Mouse (Mus musculus) kidney, adult 8-10 months (tissue): Measurements from ENCODE around the gene Slc48a1.

ENCODE experiments used
- DNase-seq, 2 experiments: peaks; one replicate each; pipeline ENCODE4 v3.0.0; 2022

Slc48a1 gene

GRCm38 (mm10) chr15:97778311-97779098 is at the start of gene Slc48a1:
Gene Slc48a1 (plus strand): TSS chr15:97778520.
- peak; percentile 65 to 78 for DNase-seq

- DNase-seq, result peak; percentile 73 to 81
Observed at GRCm38 (mm10) chr15:97728804-97729203, 49.5 kb upstream of the Slc48a1 start.

DNA sequence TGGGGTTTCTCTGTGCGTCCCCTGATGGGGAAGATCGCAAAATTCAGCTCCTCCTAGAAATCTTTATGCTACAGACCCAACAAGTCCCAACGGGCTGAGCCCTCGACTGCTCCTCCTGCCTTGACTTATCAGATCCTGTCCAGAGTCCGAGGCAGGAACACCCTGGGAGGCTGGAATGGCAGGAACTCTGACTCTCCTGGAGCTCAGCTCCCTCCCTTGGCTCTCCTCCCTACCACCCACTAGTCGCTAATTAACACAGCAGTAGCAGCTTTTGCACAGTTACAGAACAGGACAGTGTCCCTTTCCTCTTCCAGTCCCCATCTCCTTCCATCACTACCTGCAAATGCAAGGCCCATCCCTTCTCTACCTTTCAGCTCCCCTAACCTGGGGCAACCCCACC is 48.0 kb upstream of the Slc48a1 start:
- DNase-seq, result peak; percentile 75 to 76

- DNase-seq, result no peak
Observed at GRCm38 (mm10) chr15:97731111-97731510, 47.2 kb upstream of the Slc48a1 start, which contains the start of gene Endou. Gene Endou (minus strand): TSS chr15:97731339.

DNA sequence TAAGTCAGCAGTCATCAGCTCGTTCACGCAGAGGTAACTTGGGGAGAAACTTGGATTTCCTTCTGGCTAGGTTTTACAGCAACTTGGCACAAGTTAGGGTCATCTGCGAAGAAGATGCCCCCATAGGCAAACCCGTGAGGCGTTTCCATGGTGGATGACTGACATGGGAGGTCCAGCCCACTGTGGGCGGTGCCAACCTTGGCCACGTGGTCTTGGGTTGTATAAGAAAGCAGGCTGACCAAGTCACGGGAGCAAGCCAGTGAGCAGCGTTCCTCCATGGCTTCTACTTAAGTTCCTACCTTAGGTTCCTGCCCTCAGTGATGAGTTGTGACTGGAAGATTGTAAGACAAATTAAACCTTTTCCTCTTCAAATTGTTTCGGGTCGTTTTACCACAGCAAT is 46.3 kb upstream of the Slc48a1 start:
- no peak for DNase-seq

- no peak for DNase-seq
Observed at GRCm38 (mm10) chr15:97738923-97739322, 39.4 kb upstream of the Slc48a1 start.

- DNase-seq, result no peak
Observed at GRCm38 (mm10) chr15:97740283-97740732, 38.0 kb upstream of the Slc48a1 start.

DNA sequence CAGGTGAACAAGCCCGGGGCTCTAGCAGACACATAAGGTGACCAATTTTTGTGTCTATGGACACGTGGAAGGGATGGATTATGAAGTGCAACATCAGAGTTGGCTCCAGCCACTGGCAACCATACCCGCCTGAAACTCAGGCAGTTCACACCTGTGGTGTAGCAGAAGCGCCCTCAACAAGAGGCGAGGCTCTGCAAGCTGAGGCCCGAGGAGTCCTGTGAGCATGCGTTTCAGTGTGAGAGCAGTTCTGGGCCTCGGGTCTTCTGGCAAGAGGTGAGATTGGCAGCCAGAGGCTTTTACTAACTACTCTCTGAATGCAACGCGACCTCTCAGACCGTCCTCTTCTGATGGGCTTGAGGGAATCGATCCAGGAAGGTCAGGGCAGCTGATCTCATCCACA is 36.7 kb upstream of the Slc48a1 start:
- no peak for DNase-seq

DNA sequence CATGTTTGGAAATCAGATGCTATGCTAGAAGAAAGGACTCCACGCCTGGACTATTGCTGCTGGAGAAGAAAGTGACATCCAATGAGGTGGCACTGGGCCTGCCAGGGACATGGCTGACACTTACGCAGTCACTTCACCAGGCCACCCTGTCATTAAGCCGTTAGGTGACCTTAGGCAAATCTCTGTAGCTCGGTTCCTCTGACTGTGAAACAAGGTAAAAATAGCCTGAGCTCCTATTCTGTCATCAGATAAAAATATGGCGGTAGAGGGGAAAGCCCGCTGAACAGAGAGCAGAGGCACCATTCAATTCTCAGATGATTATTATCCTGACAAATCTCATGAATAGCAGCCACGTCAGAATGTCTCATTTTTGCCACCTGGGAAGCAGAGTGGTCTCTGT is 36.2 kb upstream of the Slc48a1 start:
- no peak for DNase-seq

- no peak for DNase-seq
Observed at GRCm38 (mm10) chr15:97742600-97742999, 35.7 kb upstream of the Slc48a1 start.

- peak in 1 of 2 experiments; percentile 43 for DNase-seq
Observed at GRCm38 (mm10) chr15:97743210-97743609, 35.1 kb upstream of the Slc48a1 start.

DNA sequence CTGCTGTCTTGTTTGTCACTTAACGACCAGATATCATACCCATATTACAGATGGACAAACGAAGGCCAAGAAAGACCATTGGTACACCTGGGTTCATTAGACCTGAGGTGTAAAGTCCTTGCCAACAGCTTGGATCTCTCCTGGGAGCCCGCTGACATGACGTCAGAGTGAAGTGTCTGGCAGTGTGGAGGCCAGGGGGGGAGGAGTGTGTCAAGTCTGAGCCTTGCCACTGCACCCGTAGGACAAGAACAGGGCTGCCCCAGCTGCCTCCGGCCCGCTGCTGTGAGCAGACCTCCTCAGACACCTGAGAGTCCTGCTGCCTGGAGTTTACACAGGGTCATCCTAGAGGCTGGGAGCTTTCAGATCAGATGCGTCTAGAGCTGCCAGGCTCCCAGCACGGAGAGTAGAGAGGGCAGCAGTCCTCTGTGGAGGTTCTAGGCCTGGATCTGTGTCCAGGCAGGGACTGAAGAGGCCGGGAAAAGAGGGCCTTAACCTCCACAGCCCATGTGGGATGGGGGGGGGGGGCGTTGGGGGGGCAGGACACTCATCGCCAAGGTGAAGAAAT is 34.3 kb upstream of the Slc48a1 start:
- DNase-seq, result no peak

DNA sequence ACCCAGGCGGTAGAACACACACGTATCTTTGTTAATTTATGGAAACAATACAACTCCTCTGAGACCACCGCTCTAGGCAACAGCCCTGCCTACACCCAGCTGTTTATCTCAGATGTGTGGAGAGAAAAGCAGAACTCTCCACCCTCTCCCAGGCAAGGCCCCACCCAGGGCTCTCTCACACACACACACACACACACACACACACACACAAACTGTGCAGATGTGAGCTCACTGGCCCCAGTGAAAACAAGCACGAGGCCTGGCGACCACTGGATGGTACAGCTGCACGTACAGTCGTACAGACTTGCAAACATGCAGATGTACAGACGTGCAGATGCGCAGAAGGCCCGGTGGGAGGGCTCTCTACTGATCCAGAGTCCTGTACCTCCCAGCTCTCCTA is 33.4 kb upstream of the Slc48a1 start:
- no peak for DNase-seq

DNA sequence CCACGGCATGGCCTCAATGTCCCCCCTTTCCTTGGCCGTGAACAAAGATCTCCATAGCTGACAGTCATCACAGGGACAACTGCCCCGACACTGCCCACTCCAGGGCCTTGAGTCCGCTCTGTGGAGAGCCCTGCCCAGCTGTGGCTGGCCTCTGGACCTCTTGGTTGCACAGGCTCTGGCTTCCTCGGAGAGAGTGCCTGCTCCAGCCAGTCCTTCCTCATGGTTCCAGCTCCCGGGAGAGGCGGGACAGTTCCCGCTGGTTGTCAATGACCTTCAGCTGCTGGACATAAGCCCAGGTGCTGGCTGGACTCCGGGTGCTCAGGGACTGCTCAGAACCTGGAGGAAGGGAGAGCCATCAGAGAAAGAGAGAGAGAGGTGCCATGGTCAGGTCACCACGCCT is 33.0 kb upstream of the Slc48a1 start:
- DNase-seq, result peak; percentile 87 to 90

DNA sequence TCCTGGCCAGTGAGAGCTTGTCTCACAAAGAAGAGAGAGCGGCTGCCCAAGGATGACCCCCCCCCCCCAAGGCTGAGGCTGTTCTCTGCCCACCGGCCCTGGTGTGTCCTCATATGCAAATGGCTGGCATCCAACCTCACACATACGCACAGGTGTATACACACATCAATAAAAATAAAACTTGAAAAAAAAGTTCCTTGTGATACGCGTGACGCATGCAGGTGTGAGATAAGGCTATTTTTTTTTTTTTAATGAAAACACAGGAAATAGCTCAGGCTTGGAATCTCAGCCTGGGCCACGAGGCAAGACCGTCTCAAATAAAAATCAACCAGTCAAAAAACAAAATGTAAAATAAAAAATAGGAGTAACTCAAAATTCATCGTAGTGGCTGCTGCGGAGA is 32.0 kb upstream of the Slc48a1 start:
- no peak for DNase-seq

- DNase-seq, result no peak
Observed at GRCm38 (mm10) chr15:97746748-97747147, 31.6 kb upstream of the Slc48a1 start.

DNA sequence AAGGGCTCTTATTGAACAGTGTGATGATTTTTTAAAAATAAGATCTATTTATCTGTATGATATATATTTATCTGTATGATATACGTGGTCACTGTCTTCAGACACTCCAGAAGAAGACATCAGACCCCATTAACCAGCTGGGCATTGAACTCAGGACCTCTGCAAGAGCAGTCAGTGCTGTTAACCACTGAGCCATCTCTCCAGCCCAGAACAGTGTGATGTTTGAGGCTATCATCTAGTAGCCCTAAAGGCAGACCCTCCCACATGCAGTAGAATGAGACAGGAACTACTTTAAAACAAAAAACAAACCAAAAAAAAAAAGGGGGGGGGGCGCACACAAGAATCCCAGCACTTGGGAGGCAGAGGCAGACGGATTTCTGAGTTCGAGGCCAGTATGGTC is 30.8 kb upstream of the Slc48a1 start:
- DNase-seq, result no peak

GRCm38 (mm10) chr15:97748309-97748708 is 30.0 kb upstream of the Slc48a1 start:
- no peak for DNase-seq

DNA sequence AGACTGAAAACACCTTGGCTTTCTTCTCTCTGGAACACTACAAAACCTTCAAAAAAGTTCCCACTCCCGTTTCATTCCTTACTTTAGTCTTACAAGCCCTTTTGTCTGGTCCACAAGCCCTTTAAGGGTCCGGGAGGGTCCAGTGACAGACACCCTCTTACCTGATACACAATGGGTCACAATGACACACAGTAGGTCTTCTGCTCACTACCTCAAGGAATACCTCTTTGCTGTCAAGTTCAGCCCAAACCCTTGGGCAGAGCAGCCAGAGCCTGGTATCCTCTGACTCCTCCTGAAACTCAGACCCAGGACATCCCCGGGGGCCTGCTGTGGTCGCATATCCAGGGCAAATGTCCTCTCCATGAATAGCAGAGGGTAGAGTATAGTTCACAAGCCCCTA is 29.4 kb upstream of the Slc48a1 start:
- DNase-seq, result no peak

- no peak for DNase-seq
Observed at GRCm38 (mm10) chr15:97749397-97749796, 28.9 kb upstream of the Slc48a1 start.

GRCm38 (mm10) chr15:97749841-97750240 is 28.5 kb upstream of the Slc48a1 start:
- DNase-seq, result no peak

- DNase-seq, result peak; percentile 72 to 73
Observed at GRCm38 (mm10) chr15:97750697-97751096, 27.6 kb upstream of the Slc48a1 start.

DNA sequence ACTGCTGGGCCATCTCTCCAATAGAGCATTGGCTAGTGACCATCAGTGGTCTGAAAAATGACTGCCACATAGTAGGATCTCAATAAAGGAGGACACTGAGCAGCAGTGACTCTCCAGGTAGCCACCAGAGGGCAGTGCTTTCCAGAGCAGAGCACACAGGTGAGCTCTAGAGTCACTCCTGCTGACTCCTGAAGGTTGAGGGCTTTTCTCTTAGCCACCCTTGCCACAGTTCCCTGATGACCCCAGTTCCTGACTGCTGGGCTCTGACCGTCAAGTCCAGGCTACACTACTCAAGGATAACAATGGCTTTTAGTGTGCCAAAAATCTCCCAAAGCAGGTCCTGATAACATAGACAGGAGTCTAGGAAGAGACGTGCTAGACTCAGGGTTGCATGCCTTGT is 26.6 kb upstream of the Slc48a1 start:
- no peak for DNase-seq

- DNase-seq, result peak in 1 of 2 experiments; percentile 72
Observed at GRCm38 (mm10) chr15:97752491-97752890, 25.8 kb upstream of the Slc48a1 start.

- DNase-seq, result no peak
Observed at GRCm38 (mm10) chr15:97754476-97754875, 23.8 kb upstream of the Slc48a1 start.
